Mouse (Mus musculus): ENCODE measurements around the gene Gm14226. TPM values are rescaled to one million over a fixed set of nuclear protein-coding genes. Genes with fewer than 3 reads are reported as not detected.

Gene Gm14226
- polyA plus RNA-seq (2012; rRNA removed) = 1.0 and 11.8 TPM in 2 replicates

GRCm38 (mm10) chr2:155018251-155018755 lies at the start of gene Gm14226:
Gene Gm14226 (plus strand): TSS chr2:155018266.

GRCm38 (mm10) chr2:155073978-155074765 lies 56.1 kb downstream of the Gm14226 start, which contains the start of gene Ahcy:
Gene Ahcy (minus strand): TSS chr2:155074497.

Other genes with a start within 250 kb of the Gm14226 start
- not detected in 2 replicates for gene Gm14214, start 248.2 kb upstream of the Gm14226 start, polyA plus RNA-seq (2012; rRNA removed)
- 393 and 415 TPM in 2 replicates for gene Raly, start 227.2 kb upstream of the Gm14226 start, polyA plus RNA-seq (2012; rRNA removed)
- gene a, start 226.9 kb upstream of the Gm14226 start, polyA plus RNA-seq (2012; rRNA removed) = 4.1 and 9.6 TPM in 2 replicates
- 117 and 120 TPM in 2 replicates for gene Eif2s2, start 125.3 kb upstream of the Gm14226 start, polyA plus RNA-seq (2012; rRNA removed)
- gene Ahcy, start 56.2 kb downstream of the Gm14226 start, polyA plus RNA-seq (2012; rRNA removed) = 149 and 164 TPM in 2 replicates
- 21.7 and 30.3 TPM in 2 replicates for gene Itch, start 115.2 kb downstream of the Gm14226 start, polyA plus RNA-seq (2012; rRNA removed)
- 274 and 501 TPM in 2 replicates for gene Dynlrb1, start 218.3 kb downstream of the Gm14226 start, polyA plus RNA-seq (2012; rRNA removed)

All from central nervous system, embryonic 11.5 days (tissue).